Mouse (Mus musculus) lung, postnatal 14 days (tissue): Measurements from ENCODE around the gene Klk7.
A peak's percentile ranks its signal among the peaks of the same experiment; 100 is the strongest.

ENCODE experiments used
- DNase-seq: peaks from one replicate; pipeline ENCODE4 v3.0.0; 2021

The Klk7 gene

DNA sequence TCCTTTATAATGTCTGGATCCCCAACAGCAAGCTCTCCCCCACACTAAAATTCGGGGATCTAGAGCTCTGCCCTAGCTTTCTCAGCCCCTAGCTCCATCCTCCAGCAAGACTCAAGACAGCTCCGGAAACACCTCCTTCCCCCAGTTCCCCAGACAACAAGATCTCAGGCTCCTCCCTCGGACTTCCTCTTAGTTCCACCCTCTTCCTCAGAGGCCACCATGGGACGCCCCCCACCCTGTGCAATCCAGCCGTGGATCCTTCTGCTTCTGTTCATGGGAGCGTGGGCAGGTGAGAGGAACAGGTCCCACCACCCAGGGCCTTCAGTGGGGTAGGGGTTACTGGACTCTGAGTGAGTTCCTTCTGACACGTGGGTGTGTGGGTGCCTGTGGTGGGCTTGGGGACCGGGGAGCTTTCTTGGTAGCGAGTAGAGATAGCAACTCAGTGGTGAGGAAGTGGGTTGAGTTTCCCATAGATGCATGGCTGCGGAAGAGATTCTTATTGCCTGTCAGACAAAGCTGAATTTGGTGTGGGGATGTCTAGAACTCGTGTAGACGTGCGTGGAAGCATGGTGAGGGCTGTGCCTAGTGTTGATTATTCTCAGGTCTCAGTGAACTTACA, 13.1 kb upstream of the Klk7 start:
- DNase-seq = peak; percentile 17

DNA sequence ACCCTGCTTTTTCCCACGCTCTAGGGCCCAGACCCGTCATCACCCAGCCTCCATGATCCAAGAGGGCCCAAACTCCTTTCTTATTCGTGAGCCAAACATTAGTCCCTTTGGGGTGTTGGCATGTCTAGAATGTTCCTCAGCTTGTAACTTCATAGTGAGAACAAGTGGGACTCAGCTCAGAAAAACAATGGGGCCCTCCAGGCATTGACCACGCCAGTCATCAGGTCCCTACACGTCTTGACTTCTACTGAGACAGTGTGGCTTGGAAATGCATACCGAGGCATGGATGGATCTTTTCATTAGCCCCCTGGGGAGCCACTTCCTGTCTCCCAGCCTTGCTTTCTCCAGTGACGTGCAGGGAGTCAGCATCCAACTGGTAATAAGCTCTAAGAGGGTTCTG, 11.2 kb upstream of the Klk7 start:
- DNase-seq = no peak

DNA sequence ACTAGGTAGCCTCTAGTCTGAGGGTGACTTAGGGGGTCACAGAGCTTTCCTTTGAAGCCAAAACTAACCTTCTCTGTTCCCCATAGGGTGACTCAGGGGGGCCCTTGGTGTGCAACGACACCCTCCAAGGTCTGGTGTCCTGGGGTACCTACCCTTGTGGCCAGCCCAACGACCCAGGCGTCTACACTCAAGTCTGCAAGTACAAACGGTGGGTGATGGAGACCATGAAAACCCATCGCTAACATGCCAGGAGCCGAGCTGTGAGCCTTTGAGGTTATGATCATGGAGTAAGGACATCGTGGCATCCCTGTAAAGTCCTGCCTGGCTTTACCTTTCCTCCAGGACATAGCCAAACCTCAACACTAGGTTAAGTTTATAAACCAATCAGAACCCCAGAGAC, 4.1 kb downstream of the Klk7 start:
- DNase-seq = no peak

DNA sequence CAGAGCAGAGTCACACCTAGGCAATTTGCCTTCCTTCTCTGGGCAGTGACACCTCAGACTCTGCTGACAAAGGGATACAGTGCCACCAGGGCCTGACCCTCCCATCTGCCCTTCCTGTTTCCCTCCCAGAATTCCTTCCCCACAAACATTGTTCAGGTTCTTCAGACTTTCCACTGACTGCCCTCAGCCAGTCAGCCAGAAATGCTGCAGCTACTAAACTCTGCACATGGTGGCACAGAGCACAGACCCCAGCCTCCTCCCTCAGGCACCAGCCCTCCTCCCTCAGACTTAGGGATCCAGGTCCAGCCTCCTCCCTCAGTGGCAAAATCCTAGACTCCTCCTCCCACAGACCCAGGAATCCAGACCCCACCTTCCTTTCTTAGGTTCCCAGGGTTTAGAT, 5.7 kb downstream of the Klk7 start:
- DNase-seq = no peak

DNA sequence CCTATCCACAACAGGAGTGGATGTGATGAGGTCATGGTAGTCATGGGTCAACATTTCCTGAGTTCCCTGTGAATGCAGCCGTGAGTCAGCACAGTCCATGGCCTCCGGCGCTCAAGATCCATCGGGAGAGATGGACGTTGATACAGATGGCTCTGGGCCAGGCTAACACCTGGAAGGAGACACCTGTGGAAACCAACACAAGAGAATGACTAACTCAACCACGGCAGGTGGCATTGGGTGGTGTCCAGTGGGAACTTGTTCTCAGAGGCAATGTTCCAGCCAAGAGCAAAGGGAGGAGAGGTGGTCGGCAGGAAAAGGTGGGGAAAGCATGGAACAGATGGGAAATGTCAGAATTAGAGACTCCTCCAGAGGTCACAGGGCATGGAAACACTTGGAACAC, 10.5 kb downstream of the Klk7 start:
- DNase-seq = no peak

DNA sequence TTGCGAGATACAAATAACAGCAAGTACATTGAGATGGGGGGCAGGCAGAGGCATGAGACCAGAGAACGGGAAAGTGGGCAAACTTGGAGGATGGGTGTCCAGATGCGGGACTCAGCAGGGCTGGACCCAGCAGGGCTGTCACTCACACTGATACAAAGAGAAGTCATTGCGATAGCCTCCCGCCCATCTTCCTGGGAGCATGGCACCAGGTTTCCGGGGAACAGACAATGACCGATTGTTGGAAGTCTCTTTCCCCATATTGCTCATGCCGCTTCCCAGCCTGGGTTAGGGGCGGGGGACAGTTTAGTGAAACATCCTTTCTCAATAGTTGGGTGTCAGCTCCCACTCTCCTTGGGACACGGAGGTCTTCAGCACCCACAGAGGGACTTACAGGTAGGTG, 13.1 kb downstream of the Klk7 start, which contains the start of gene Klk6:
TSS of gene Klk6 (plus strand) at position 301 of the 400 bp plus-strand sequence.
- no peak for DNase-seq

DNA sequence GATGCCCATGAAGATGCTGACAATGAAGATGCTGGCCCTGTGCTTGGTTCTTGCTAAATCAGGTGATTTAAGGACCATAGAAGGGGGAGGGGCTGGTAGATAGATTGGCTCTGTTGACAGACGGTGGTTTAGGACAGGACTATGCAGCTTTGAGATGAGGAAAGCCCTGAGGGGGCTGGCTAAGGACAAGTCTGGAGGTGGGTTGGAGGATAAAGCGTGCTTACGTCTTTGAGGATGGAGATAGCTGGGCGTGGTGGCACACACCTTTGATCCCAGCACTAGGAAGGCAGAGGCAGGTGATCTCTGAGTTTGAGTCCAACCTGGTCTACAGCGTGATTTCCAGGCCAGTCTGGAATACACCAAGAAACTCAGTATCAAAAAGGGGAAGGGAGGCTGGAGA, 15.0 kb downstream of the Klk7 start:
- DNase-seq = no peak

DNA sequence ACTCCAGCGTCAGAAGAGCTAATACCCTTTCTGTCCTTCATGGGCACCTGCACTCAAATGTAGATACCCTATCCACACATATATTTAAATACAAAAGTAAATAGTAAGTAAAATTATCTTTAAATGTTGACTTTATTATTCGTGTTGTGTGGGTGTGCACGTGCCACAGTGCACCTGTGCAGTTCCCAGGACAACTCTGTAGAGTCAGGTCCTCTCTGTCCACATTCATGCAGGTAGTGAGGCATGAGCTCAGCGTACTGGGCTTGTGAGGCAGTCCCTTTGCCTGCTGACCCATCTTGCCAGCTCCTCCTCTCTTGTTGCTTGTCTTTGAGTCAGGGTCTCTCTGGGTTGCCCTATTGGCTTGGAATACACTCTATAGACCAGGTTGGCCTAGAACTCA, 16.6 kb downstream of the Klk7 start:
- DNase-seq = no peak

DNA sequence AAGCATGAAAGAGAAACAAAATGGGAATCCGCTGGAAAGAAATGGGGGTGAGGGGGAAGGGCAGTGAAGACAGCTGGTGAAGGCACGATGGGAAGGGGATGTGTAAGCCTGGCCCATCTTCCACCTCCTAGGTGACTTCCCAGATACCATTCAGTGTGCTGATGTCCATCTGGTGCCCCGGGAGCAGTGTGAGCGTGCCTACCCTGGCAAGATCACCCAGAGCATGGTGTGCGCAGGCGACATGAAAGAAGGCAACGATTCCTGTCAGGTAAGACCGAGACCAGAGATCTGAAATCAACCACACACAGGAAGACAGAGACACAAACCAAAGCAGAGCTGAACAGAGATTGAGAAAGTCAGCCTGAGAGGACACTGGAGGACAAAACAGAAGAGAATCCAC, 17.9 kb downstream of the Klk7 start:
- no peak for DNase-seq

DNA sequence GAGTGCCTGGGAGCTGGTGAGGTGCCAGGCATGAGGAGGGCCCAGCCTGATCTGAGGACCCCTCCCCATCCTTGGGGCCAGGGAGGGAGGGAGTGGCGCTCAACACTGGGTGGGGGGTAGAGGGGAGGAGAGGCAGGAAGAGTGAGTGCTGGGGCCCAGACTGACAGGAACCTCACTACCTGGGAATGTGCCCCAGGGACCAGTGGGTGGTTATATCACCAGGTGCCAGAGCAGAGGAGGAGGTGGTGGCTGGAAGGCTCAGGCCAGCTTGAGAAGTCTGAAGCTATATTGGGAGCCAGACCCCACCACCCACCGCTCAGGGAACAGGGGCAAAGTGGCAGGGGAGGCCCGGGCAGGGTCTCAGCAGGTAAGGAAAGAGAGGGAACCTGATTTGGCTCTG, 30.6 kb downstream of the Klk7 start, which contains the start of gene Klk5:
TSS of gene Klk5 (plus strand) at position 271 of the 400 bp plus-strand sequence.
- no peak for DNase-seq

DNA sequence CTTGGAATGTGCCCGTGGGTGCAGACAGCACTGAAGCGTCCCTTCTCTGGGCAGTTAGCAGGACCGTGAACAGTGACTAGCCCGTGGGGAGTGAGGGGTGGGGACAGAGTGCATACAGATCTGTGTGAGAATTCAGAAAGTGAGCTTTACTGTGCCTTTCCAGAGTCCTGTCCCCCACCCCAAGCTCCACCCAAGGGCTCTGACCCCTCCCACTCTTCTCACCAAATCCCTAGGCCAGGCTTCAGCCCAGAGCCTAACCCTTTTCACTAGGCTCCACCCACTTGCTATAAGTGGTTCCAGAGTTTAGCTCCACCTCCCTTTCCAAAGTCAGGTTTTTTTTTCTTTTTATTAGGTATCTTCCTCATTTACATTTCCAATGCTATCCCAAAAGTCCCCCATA, 32.7 kb downstream of the Klk7 start:
- DNase-seq = no peak

DNA sequence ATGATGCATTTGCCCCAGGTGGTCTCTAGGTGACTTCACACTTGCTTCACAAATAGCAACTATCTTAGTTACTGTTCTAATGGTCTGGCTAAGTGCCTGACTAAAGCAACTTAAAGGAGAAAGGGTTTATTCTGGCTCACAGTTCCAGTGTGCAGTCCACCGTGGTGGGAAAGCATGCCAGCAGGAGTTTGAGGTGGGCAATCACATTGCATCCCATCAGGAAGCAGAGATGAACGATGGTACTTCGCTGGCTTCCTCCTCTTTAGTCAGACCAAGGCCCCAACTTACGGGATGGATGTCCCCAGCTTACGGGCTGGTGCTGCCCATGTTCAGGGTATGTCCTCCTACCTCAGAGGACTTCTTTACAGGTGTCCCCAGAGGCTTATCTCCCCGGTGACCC, 40.5 kb downstream of the Klk7 start:
- DNase-seq = no peak

DNA sequence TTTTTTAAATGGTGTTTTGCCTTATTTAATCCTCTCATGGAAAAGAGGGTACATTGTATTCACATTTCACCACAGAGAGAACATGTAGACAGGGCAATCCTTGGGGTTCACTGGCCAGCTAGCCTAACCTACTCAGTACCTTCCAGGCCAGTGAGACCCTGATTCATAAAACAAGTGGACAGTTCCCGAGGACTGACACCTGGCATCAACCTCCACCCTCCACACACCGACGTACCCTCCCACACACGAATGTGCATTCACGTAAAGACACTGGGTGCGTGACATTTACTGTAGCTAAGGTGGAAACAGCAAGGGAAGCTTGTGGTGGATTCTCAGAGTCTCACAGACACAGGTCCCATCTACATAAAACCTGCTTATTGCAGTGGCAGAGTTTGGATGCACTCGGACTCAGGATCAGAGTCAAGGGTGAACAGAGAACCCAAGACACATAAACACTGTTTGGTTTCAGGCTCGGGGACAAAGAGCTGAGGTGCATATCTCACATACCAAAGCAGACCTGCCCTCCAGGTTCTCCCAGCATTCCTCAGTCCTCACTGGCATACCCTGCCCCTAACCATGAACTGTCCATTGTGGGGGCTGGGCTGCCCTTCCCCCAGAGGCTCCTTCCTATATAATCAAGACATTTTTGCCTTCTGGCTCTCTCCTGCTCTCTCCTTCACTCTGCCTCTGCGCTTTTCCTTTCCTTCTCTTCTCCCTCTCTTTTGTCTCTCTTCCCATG, 43.7 kb downstream of the Klk7 start:
- no peak for DNase-seq

DNA sequence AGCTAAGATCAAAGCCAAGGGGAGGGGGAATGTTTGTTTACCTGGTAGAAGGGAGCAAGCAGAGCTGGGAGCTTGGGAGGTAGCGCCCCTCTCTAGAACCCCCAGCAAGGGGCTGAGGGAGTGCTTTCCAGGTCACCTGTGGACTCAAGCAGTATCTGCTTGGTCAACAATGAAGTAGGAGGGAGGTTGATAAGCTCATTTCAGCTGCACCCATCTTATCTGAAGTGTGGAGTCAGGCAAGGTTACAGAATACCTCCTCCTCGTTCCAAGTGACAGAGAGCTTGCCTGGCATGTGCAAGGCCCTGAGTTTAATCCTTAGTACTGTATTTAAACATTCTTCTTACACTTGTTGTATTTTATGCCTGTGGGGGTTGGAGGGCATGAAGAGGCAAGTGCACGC, 44.6 kb downstream of the Klk7 start:
- no peak for DNase-seq

DNA sequence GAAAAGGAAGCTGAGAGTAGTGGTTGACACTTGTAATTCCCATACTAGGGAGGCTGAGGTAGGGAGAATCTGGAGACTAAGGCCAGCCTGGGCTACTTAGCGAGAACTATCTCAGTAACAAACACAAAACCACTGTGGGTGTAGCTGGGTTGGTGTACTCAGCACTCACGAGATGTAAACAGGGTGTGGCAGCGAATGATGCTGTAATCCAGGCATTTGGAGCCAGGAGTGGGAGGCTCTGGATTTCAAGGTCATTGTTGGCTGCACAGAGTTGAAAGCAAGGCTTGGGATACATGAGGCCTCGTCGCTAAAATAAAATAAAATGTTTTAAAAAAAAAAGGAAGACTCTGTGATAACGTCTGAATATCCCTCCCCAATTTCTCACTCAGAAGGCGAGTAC, 45.2 kb downstream of the Klk7 start:
- no peak for DNase-seq

DNA sequence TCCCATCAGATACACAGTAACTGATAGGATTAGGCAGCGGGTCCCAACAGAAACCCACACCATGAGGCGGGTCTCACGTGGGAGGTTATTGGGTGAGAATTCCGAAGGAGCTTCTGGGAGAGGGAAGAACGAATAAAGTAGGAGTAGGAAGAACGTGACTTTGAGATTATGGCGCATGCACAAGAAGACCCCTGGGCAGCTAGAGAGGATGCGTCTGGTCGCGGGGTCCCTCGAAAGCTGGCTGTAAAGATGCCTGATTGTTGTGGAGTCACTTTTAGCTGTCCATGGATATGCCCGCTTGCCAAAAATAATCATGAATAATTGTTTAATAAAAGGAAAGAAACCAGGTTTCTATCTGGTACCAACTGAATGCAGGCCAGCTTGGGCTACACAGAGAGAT, 46.4 kb downstream of the Klk7 start:
- DNase-seq = no peak

DNA sequence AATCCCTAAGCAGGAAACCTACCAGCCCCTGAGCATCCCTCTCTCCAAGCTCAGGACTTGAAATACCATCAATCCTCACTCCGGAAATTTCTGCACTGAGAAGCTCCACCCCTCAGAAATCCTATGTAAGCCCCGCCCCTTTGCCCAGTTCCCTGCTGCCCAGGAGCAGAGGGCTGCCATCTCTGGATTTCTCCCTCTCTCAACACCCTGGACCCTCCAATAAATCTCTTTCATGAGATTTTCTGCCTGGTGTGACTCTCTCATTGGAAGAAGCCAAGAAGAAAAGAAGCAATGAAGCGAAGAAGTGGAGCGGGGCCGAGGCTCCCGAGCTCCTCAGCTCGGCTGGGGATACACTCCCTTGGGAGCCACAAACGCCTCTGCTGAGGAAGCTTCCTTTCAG, 49.3 kb downstream of the Klk7 start:
- no peak for DNase-seq
